Mouse (Mus musculus): ENCODE measurements around the gene Gm21985.

DNA sequence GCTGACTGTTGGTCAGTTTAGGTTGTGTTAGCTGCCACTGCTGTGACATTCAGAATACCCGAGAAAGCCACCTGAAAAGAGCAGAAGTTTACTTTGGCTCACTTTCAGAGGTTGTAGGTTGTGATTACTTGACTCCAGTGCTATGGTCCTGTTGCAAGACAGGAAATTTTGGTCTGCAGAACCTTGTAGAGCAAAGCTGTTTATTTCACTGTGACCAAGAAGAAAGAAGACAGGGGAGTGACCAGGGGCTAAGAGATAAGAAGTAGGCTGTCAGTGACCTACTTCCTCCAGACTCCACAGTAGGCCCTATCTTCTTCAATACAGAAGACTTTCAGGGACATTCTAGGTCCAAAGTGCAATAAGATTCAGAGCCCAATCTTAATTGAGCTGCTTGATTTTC is 130.5 kb downstream of the Gm21985 start:
- TF ChIP-seq CTCF (IDR thresholded peaks at IDR 0.05) (no peak), POLR2A (IDR thresholded peaks at IDR 0.05; ENCODE audit: insufficient read depth, low read depth, low read length) (no peak), EP300 (IDR thresholded peaks at IDR 0.05; ENCODE audit: insufficient read depth, low read depth, low read length) (no peak)

Measured in heart, adult 2 months (tissue).